Mouse (Mus musculus) liver, postnatal 0 days (tissue): Measurements from ENCODE around the gene Abcb5. TPM values are rescaled to one million over a fixed set of nuclear protein-coding genes. Genes with fewer than 3 reads are reported as not detected.
A peak's percentile ranks its signal among the peaks of the same experiment; 100 is the strongest.

Experiments
- ATAC-seq: fragments of 200-750 bp; cut with Nextera tagmentation; 2 replicates; pipeline ENCODE4 v1.8.0; 2017; ENCODE audit warnings: mild to moderate bottlenecking, moderate library complexity
- DNase-seq: peaks from one replicate; pipeline ENCODE4 v3.0.0-alpha.2; 2016
- H3K27ac ChIP-seq: fragments of 300-500 bp; sonication (generic); 2 replicates; pipeline ENCODE4 v1.5.1; 2014; ENCODE audit warnings: antibody characterized with exemption, moderate library complexity, mild to moderate bottlenecking, low read depth
- H3K27me3 ChIP-seq: fragments of 300-500 bp; sonication (generic); 2 replicates; pipeline ENCODE4 v1.6.1; 2014; ENCODE audit warnings: low read length, control low read depth, mixed read lengths; ENCODE audit not compliant: insufficient read depth
- H3K36me3 ChIP-seq: fragments of 300-500 bp; sonication (generic); replicated peaks from 2 replicates; pipeline ENCODE4 v1.6.1; 2014; ENCODE audit warnings: mild to moderate bottlenecking, control low read depth, low read length, moderate library complexity, mixed read lengths; ENCODE audit not compliant: insufficient read depth
- H3K4me1 ChIP-seq: fragments of 300-500 bp; sonication (generic); 2 replicates; pipeline ENCODE4 v1.6.1; 2014; ENCODE audit warnings: antibody characterized with exemption, mild to moderate bottlenecking, control low read depth; ENCODE audit not compliant: insufficient read depth
- H3K4me2 ChIP-seq: fragments of 300-500 bp; sonication (generic); 2 replicates; pipeline ENCODE4 v1.6.1; 2014; ENCODE audit warnings: low read depth, mild to moderate bottlenecking, low read length, moderate library complexity, mixed read lengths
- H3K4me3 ChIP-seq: fragments of 300-500 bp; sonication (generic); 2 replicates; pipeline ENCODE4 v1.5.1; 2014; ENCODE audit warnings: low read depth, low read length
- H3K9ac ChIP-seq: fragments of 300-500 bp; sonication (generic); replicated peaks from 2 replicates; pipeline ENCODE4 v1.6.1; 2014; ENCODE audit warnings: mild to moderate bottlenecking, moderate library complexity
- H3K9me3 ChIP-seq: fragments of 300-500 bp; sonication (generic); 2 replicates; pipeline ENCODE4 v1.6.1; 2016; ENCODE audit warnings: mild to moderate bottlenecking, control low read depth, low read length, mixed read lengths
- CTCF ChIP-seq: sonication (generic); IDR thresholded peaks from 2 replicates; pipeline ENCODE4 v1.5.1; 2016; ENCODE audit warnings: antibody characterized with exemption, low read depth
- EP300 ChIP-seq: IDR thresholded peaks from 2 replicates; pipeline ENCODE4 v1.6.1; 2016; ENCODE audit warnings: antibody characterized with exemption, low read depth, mild to moderate bottlenecking
- whole genome bisulfite sequencing: fragments of 180-500 bp; shearing (Covaris S2); extraction: QIAGEN DNeasy Blood & Tissue Kit; methylation state at CpG from one replicate; pipeline ENCODE4 v1.1.7; 2014; ENCODE audit not compliant: insufficient replicate concordance; 5-methylcytosine and 5-hydroxymethylcytosine counted together
- polyA plus RNA-seq: library from polyadenylated mRNA; unstranded; fragments of >200 nt; fragmentation: Nextera tagmentation; extraction: Ambion mirVana; gene quantifications from 2 replicates; pipeline ENCODE4 v1.2.1, GENCODE M21; 2015

Gene Abcb5
- polyA plus RNA-seq, 1 experiment from 2014 or later = not detected

DNA sequence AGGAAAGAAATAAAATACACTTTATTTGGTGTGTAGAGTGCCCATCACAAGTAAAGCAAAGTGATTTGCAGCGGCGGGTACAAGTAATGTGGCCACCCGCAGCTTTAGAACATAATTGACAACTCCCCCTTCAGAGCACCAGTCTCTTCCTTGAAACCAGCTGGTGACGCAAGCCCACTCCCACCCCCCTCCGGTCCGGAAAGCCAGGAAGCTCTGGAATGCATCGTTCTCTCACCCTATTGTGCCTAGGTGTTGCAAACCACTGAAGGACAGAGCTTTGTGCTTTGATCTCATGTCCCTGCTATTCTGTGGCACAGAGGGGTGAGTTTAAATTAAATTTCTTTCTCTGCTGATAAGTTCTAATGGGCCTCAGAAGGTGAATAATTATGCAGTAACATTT is 110.1 kb downstream of the Abcb5 start:
- H3K9ac ChIP-seq = no peak overlapping the region
- no peak overlapping the region for H3K27ac ChIP-seq
- ATAC-seq = no peak
- no peak overlapping the region for H3K4me3 ChIP-seq
- 4% methylated on average over 7 of the region's 7 CpGs for WGBS
- no peaks in the 10 kb centered on the region for H3K9me3 ChIP-seq
- peaks cover 59% of the 10 kb centered on the region for H3K27me3 ChIP-seq
- H3K36me3 ChIP-seq = no peaks in the 10 kb centered on the region
- no peak overlapping the region for H3K4me2 ChIP-seq
- H3K4me1 ChIP-seq = no peaks in the 10 kb centered on the region
- no peak for TF ChIP-seq CTCF
- no peak for TF ChIP-seq EP300
- no peak for DNase-seq

GRCm38 (mm10) chr12:118854831-118855453 is 111.3 kb downstream of the Abcb5 start:
- peak overlapping the region; percentile 39 for H3K4me3 ChIP-seq
- under 1% methylated on average over 34 of the region's 34 CpGs for WGBS

DNA sequence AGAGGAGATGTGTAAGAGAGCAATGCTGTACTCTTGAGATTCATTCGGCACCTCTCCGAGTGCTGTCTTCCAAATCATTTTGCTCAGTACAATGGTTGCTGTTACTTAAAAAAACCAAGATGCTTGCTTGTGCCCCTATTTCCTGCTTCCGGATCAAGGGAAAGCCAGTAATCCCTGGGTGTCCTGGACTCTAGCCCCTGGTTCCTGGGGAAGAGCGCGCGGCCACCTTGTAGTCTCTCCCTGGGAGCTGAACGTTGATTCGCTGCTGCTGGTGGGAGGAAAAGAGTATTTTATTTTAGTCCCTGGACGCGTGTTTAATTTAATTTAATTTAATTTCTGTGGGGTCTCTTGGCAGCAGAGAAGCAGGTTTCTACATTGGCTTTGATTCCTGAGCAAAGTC is 111.8 kb downstream of the Abcb5 start:
- Histone ChIP-seq H3K36me3 (no peaks in the 10 kb centered on the region), H3K4me1 (no peaks in the 10 kb centered on the region), H3K9ac (no peak overlapping the region), H3K9me3 (no peaks in the 10 kb centered on the region), H3K4me3 (peak overlapping the region; percentile 39; the same call in 1 of the 2 replicates), H3K27ac (no peak overlapping the region), H3K27me3 (peaks cover 68% of the 10 kb centered on the region), H3K4me2 (peak overlapping the region; percentile 67)
- WGBS = 3% methylated on average over 10 of the region's 10 CpGs
- ATAC-seq (no peak), DNase-seq (no peak)
- no peak for TF ChIP-seq EP300
- TF ChIP-seq CTCF = no peak

More at GRCm38 (mm10) chr12:118854831-118855453, 111.3 kb downstream of the Abcb5 start:
- H3K4me2 ChIP-seq = peak overlapping the region; percentile 67
- H3K4me1 ChIP-seq = no peaks in the 10 kb centered on the region
- no peaks in the 10 kb centered on the region for H3K9me3 ChIP-seq
- H3K9ac ChIP-seq = no peak overlapping the region
- H3K27ac ChIP-seq = no peak overlapping the region
- no peaks in the 10 kb centered on the region for H3K36me3 ChIP-seq
- ATAC-seq (peak; percentile 96), DNase-seq (peak; percentile 79)
- peak; percentile 89 for TF ChIP-seq CTCF
- TF ChIP-seq EP300 = no peak
- peaks cover 66% of the 10 kb centered on the region for H3K27me3 ChIP-seq

DNA sequence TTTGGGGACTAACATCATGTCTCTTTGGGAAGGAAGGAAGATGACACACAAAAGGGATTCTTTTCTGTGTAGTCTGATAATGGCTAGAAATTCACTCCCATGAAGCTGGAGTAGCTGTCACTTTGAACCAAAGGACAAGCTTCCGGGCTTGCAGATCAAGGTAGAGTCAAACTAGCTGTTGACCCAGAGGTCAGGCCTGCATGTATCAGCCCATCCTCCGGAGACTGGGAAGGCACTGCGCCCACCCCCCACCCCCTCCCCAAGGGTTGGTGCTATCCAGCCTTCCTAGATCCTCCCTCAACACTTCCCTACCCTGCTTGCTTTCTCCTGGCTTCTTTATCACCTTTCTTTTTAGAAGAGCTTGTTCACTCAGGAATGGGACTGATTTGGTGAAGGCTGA is 112.9 kb downstream of the Abcb5 start:
- ATAC-seq = no peak

DNA sequence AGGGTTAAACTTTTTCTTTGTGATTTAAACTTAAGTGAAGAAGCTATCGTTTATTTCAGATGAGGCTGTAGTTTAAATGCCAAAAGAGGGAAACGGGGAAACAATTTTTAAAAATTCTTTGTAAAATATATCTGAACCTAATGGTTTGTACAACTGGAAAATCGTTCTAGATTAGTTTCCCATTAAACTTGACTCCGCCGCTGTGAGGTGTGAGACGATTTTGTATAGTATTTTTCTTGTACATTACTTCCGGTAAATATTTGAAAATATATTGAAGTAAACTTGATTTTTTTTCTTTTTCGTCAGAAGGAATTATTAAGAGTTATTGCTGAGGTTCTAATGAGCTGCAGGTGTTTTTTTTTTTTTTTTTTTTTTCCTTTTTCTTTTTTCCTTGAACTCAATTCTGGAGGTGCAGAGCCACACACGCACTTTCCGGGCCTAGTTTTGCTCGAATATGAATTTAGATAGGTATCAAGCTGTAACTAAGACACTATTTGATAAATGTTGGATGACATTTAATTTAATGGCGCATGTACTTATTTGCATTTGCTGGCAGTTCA is 115.3 kb downstream of the Abcb5 start:
- no peak overlapping the region for H3K4me2 ChIP-seq
- no peak overlapping the region for H3K9ac ChIP-seq
- H3K27ac ChIP-seq = no peak overlapping the region
- peaks cover 20% of the 10 kb centered on the region for H3K4me1 ChIP-seq
- no peaks in the 10 kb centered on the region for H3K9me3 ChIP-seq
- WGBS = 31% methylated on average over 12 of the region's 12 CpGs
- H3K4me3 ChIP-seq = no peak overlapping the region
- no peaks in the 10 kb centered on the region for H3K36me3 ChIP-seq
- no peak for DNase-seq
- TF ChIP-seq CTCF (no peak), EP300 (no peak)
- peaks cover 86% of the 10 kb centered on the region for H3K27me3 ChIP-seq
- ATAC-seq = no peak

More for the DNA sequence above, 112.9 kb downstream of the Abcb5 start:
- Histone ChIP-seq H3K27ac (no peak overlapping the region), H3K4me1 (peaks cover 9% of the 10 kb centered on the region), H3K9me3 (no peaks in the 10 kb centered on the region), H3K36me3 (no peaks in the 10 kb centered on the region), H3K4me3 (no peak overlapping the region), H3K9ac (no peak overlapping the region), H3K27me3 (peaks cover 76% of the 10 kb centered on the region), H3K4me2 (no peak overlapping the region)
- WGBS = 5% methylated on average over 3 of the region's 3 CpGs
- DNase-seq = no peak
- no peak for TF ChIP-seq EP300
- TF ChIP-seq CTCF = no peak

- Histone ChIP-seq H3K9ac (no peak overlapping the region), H3K4me3 (no peak overlapping the region), H3K27ac (no peak overlapping the region), H3K36me3 (no peaks in the 10 kb centered on the region), H3K4me2 (no peak overlapping the region), H3K9me3 (no peaks in the 10 kb centered on the region), H3K4me1 (peaks cover 20% of the 10 kb centered on the region), H3K27me3 (peaks cover 95% of the 10 kb centered on the region)
- TF ChIP-seq EP300 = no peak
- ATAC-seq (no peak), DNase-seq (peak; percentile 13)
- 2% methylated on average over 11 of the region's 11 CpGs for WGBS
Measured at GRCm38 (mm10) chr12:118849996-118850395, 116.2 kb downstream of the Abcb5 start.
